Mouse (Mus musculus) E14TG2a.4 (cell line): Measurements from ENCODE around the gene Yipf2.
"Not testable (repeated sequence)": the region's sequence is repeated elsewhere in the genome, so short reads cannot be mapped to it uniquely, and the experiment has no call there.

Source experiments
- H3K27me3 ChIP-seq: 2 replicates; pipeline ENCODE4 v1.6.1; 2014; ENCODE audit warnings: low read length, control low read depth; ENCODE audit not compliant: insufficient read depth
- H3K36me3 ChIP-seq: 2 replicates; pipeline ENCODE4 v1.6.1; 2014; ENCODE audit warnings: low read length, control low read depth; ENCODE audit not compliant: insufficient read depth
- H3K4me1 ChIP-seq: replicated peaks from 2 replicates; pipeline ENCODE4 v1.6.1; 2014; ENCODE audit warnings: low read depth, low read length, control low read depth
- H3K4me3 ChIP-seq: replicated peaks from 2 replicates; pipeline ENCODE4 v1.5.1; 2014; ENCODE audit warnings: mild to moderate bottlenecking, low read length
- H3K9me3 ChIP-seq: 2 replicates; pipeline ENCODE4 v1.6.1; 2014; ENCODE audit warnings: low read length, control low read depth
- CTCF ChIP-seq: conservative IDR thresholded peaks from 2 replicates; pipeline ENCODE4 v1.5.1; 2014; ENCODE audit warnings: low read length
- NANOG ChIP-seq: IDR thresholded peaks from 2 replicates; pipeline ENCODE4 v1.6.1; 2014; ENCODE audit warnings: borderline replicate concordance, low read length, mixed read lengths
- POU5F1 ChIP-seq: IDR thresholded peaks from 2 replicates; pipeline ENCODE4 v1.6.1; 2014; ENCODE audit warnings: low read length, borderline replicate concordance

Gene Yipf2

GRCm38 (mm10) chr9:21545916-21546788 is 46.5 kb downstream of the Yipf2 start:
- no peaks in the 10 kb centered on the region for H3K9me3 ChIP-seq

GRCm38 (mm10) chr9:21545351-21545915 is 47.2 kb downstream of the Yipf2 start:
- Histone ChIP-seq H3K4me1 (peaks cover 43% of the 10 kb centered on the region), H3K36me3 (peaks cover 22% of the 10 kb centered on the region), H3K9me3 (no peaks in the 10 kb centered on the region), H3K27me3 (no peaks in the 10 kb centered on the region), H3K4me3 (peak overlapping the region; percentile 93)
- no peak for TF ChIP-seq POU5F1
- no peak for TF ChIP-seq CTCF
- no peak for TF ChIP-seq NANOG

More at GRCm38 (mm10) chr9:21545916-21546788, 46.5 kb downstream of the Yipf2 start:
- Histone ChIP-seq H3K36me3 (peaks cover 29% of the 10 kb centered on the region), H3K4me3 (peak overlapping the region; percentile 93), H3K4me1 (peaks cover 50% of the 10 kb centered on the region), H3K27me3 (no peaks in the 10 kb centered on the region)
- TF ChIP-seq CTCF (no peak), POU5F1 (no peak), NANOG (no peak)

GRCm38 (mm10) chr9:21542001-21542400 is 50.6 kb downstream of the Yipf2 start:
- peaks cover 27% of the 10 kb centered on the region for H3K4me1 ChIP-seq
- H3K9me3 ChIP-seq, H3K27me3 ChIP-seq, H3K36me3 ChIP-seq, H3K4me3 ChIP-seq: not testable (repeated sequence)

GRCm38 (mm10) chr9:21539981-21540753 is 52.5 kb downstream of the Yipf2 start:
- TF ChIP-seq CTCF (no peak), NANOG (no peak), POU5F1 (no peak)
- no peaks in the 10 kb centered on the region for H3K9me3 ChIP-seq
- no peaks in the 10 kb centered on the region for H3K27me3 ChIP-seq
- no peak overlapping the region for H3K4me3 ChIP-seq
- H3K4me1 ChIP-seq, result peaks cover 34% of the 10 kb centered on the region
- no peaks in the 10 kb centered on the region for H3K36me3 ChIP-seq
